Mouse (Mus musculus) CH12.LX (cell line): ENCODE measurements at regions not wholly inside any gene's neighbourhood (a gene's known extent, or its start where the extent isn't known, plus 50 kb on each side); places are given as distances from the start of the nearest gene placed in this dataset.

Experiments used
- JUND ChIP-seq: conservative IDR thresholded peaks from 2 replicates; pipeline ENCODE4 v1.6.1; 2011; ENCODE audit warnings: low read depth, low read length, improper control_type of control experiment
- USF2 ChIP-seq: conservative IDR thresholded peaks from 2 replicates; pipeline ENCODE4 v1.6.1; 2011; ENCODE audit warnings: low read depth, low read length, improper control_type of control experiment

DNA sequence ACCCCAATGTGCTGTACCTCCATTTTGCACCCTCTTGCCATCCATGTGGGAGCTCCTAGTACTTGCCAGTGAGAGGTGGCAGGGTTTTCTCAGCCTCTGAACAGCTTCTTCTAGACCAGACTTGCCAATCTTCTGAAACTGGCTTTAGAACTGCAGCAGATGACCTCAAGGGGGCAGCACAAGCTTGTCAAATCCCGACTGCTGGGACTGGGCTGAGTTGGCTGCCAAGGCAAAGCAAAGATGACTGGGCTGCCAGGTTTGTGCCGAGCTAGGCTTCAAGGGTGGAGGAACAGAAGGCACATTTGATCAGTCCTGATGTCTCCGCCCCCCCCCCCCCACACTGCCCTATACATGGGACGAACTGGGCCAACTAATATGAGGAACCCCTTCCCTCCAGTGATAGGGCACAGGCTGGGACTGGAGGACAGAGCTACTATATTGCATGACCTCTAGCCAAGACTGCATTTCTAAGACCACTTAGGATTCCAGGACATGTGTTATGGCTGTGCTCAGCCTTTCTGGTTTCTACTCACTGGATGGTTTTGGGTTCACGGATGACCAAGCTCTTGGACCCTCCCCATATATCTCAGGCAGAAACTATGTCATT, 51.1 kb upstream of the 4930469K13Rik start (continued):
- TF ChIP-seq USF2 (no peak), JUND (0 out of 2 replicates have a peak, but pooled peaks have one; percentile 12)
